Mouse (Mus musculus) heart, embryonic 16.5 days (tissue): Measurements from ENCODE around the gene 1700007K13Rik. TPM values are rescaled to one million over a fixed set of nuclear protein-coding genes. Genes with fewer than 3 reads are reported as not detected.

Source experiments
- ATAC-seq: fragments of 200-750 bp; cut with Nextera tagmentation; replicated peaks from 2 replicates; pipeline ENCODE4 v1.8.0; 2017; ENCODE audit warnings: moderate number of reproducible peaks; ENCODE audit not compliant: insufficient read depth, low FRiP score; ENCODE audit errors: extremely low read depth
- H3K27ac ChIP-seq: fragments of 300-500 bp; sonication (generic); 2 replicates; pipeline ENCODE4 v1.5.1; 2014; ENCODE audit warnings: mild to moderate bottlenecking, low read length, control low read depth, moderate library complexity
- H3K27me3 ChIP-seq: fragments of 300-500 bp; sonication (generic); 2 replicates; pipeline ENCODE4 v1.6.1; 2014; ENCODE audit warnings: low read length, mixed read lengths; ENCODE audit not compliant: control insufficient read depth, insufficient read depth
- H3K36me3 ChIP-seq: fragments of 300-500 bp; sonication (generic); 2 replicates; pipeline ENCODE4 v1.6.1; 2014; ENCODE audit not compliant: control insufficient read depth, insufficient read depth
- H3K4me1 ChIP-seq: fragments of 300-500 bp; sonication (generic); 2 replicates; pipeline ENCODE4 v1.6.1; 2014; ENCODE audit warnings: low read length, mixed read lengths; ENCODE audit not compliant: control insufficient read depth, insufficient read depth
- H3K4me2 ChIP-seq: fragments of 300-500 bp; sonication (generic); 2 replicates; pipeline ENCODE4 v1.6.1; 2014; ENCODE audit warnings: low read depth, mild to moderate bottlenecking, control low read depth, low read length
- H3K4me3 ChIP-seq: fragments of 300-500 bp; sonication (generic); 2 replicates; pipeline ENCODE4 v1.5.1; 2014; ENCODE audit warnings: mild to moderate bottlenecking, control low read depth, low read length
- H3K9ac ChIP-seq: fragments of 300-500 bp; sonication (generic); 2 replicates; pipeline ENCODE4 v1.6.1; 2014; ENCODE audit warnings: low read length, control low read depth
- H3K9me3 ChIP-seq: fragments of 300-500 bp; sonication (generic); replicated peaks from 2 replicates; pipeline ENCODE4 v1.6.1; 2016; ENCODE audit warnings: low read length; ENCODE audit not compliant: control insufficient read depth
- WGBS: fragments of 180-500 bp; shearing (Covaris S2); extraction: QIAGEN DNeasy Blood & Tissue Kit; methylation state at CpG from one replicate; pipeline ENCODE4 v1.1.7; 2014; 5-methylcytosine and 5-hydroxymethylcytosine counted together
- polyA plus RNA-seq: library from polyadenylated mRNA; unstranded; fragments of >200 nt; fragmentation: Nextera tagmentation; extraction: Ambion mirVana; gene quantifications from 2 replicates; pipeline ENCODE4 v1.2.1, GENCODE M21; 2015

The 1700007K13Rik gene
- polyA plus RNA-seq, 1 experiment from 2014 or later: 0.71 TPM

- ATAC-seq: no peak
- Histone ChIP-seq H3K27me3 (peaks cover 7% of the 10 kb centered on the region), H3K9me3 (no peaks in the 10 kb centered on the region), H3K4me1 (peaks cover 11% of the 10 kb centered on the region), H3K36me3 (no peaks in the 10 kb centered on the region), H3K4me2 (no peak overlapping the region), H3K4me3 (no peak overlapping the region), H3K9ac (no peak overlapping the region), H3K27ac (no peak overlapping the region)
- WGBS: 39% methylated on average over 3 of the region's 3 CpGs
Observed at GRCm38 (mm10) chr2:28463919-28464318, 2.2 kb downstream of the 1700007K13Rik start.

GRCm38 (mm10) chr2:28456616-28457015 lies 9.5 kb downstream of the 1700007K13Rik start:
- Histone ChIP-seq H3K9me3 (no peaks in the 10 kb centered on the region), H3K27ac (no peak overlapping the region), H3K4me3 (no peak overlapping the region), H3K4me1 (no peaks in the 10 kb centered on the region), H3K4me2 (no peak overlapping the region), H3K9ac (no peak overlapping the region), H3K27me3 (no peaks in the 10 kb centered on the region), H3K36me3 (peaks cover 5% of the 10 kb centered on the region; the same call in 1 of the 2 replicates)
- no peak for ATAC-seq
- WGBS: 83% methylated on average over 1 of the region's 1 CpGs

GRCm38 (mm10) chr2:28453539-28453938 lies 12.6 kb downstream of the 1700007K13Rik start:
- peaks cover 5% of the 10 kb centered on the region; the same call in 1 of the 2 replicates for H3K36me3 ChIP-seq
- 85% methylated on average over 6 of the region's 6 CpGs for WGBS
- H3K4me1 ChIP-seq: no peaks in the 10 kb centered on the region
- no peak overlapping the region for H3K9ac ChIP-seq
- H3K9me3 ChIP-seq: no peaks in the 10 kb centered on the region
- no peak overlapping the region for H3K27ac ChIP-seq
- no peak overlapping the region for H3K4me2 ChIP-seq
- H3K4me3 ChIP-seq: no peak overlapping the region
- no peaks in the 10 kb centered on the region for H3K27me3 ChIP-seq
- no peak for ATAC-seq

GRCm38 (mm10) chr2:28451663-28452062 lies 14.5 kb downstream of the 1700007K13Rik start:
- H3K27ac ChIP-seq: no peak overlapping the region
- H3K9ac ChIP-seq: no peak overlapping the region
- H3K27me3 ChIP-seq: no peaks in the 10 kb centered on the region
- no peak overlapping the region for H3K4me2 ChIP-seq
- peaks cover 5% of the 10 kb centered on the region; the same call in 1 of the 2 replicates for H3K36me3 ChIP-seq
- no peak overlapping the region for H3K4me3 ChIP-seq
- H3K4me1 ChIP-seq: no peaks in the 10 kb centered on the region
- WGBS: 83% methylated on average over 11 of the region's 11 CpGs
- H3K9me3 ChIP-seq: no peaks in the 10 kb centered on the region
- ATAC-seq: no peak

GRCm38 (mm10) chr2:28447315-28447670 lies 18.8 kb downstream of the 1700007K13Rik start:
- no peak overlapping the region for H3K27ac ChIP-seq
- ATAC-seq: no peak
- H3K9me3 ChIP-seq: no peaks in the 10 kb centered on the region
- 0 out of 2 replicates have a peak, but pooled peaks cover under 1% of the 10 kb centered on the region for H3K36me3 ChIP-seq
- H3K27me3 ChIP-seq: no peaks in the 10 kb centered on the region; the same call in 1 of the 2 replicates
- peak overlapping the region; percentile 69 for H3K4me3 ChIP-seq
- WGBS: 7% methylated on average over 11 of the region's 11 CpGs
- peak overlapping the region; percentile 86 for H3K9ac ChIP-seq
- peaks cover 2% of the 10 kb centered on the region for H3K4me1 ChIP-seq
- peak overlapping the region; percentile 97 for H3K4me2 ChIP-seq

- H3K27me3 ChIP-seq: no peaks in the 10 kb centered on the region; the same call in 1 of the 2 replicates
- peak within 1 kb of the TSS; percentile 24 for H3K27ac ChIP-seq
- H3K4me3 ChIP-seq: peak within 1 kb of the TSS; percentile 69
- peak within 1 kb of the TSS; percentile 86 for H3K9ac ChIP-seq
- peak; percentile 67 for ATAC-seq
- H3K4me1 ChIP-seq: peaks cover 2% of the 10 kb centered on the region
- no peaks in the 10 kb centered on the region for H3K9me3 ChIP-seq
- WGBS: under 1% methylated on average over 91 of the region's 118 CpGs
- H3K36me3 ChIP-seq: no peaks in the 10 kb centered on the region
- H3K4me2 ChIP-seq: peak within 1 kb of the TSS; percentile 97
Observed at GRCm38 (mm10) chr2:28446515-28447314, 19.4 kb downstream of the 1700007K13Rik start, which contains the start of gene Ppp1r26. Gene Ppp1r26, plus strand, starts transcription at chr2:28446800.

- Histone ChIP-seq H3K4me2 (peak overlapping the region; percentile 97), H3K27me3 (no peaks in the 10 kb centered on the region; the same call in 1 of the 2 replicates), H3K9ac (peak overlapping the region; percentile 86), H3K9me3 (no peaks in the 10 kb centered on the region), H3K4me1 (peaks cover 2% of the 10 kb centered on the region), H3K4me3 (peak overlapping the region; percentile 69), H3K36me3 (no peaks in the 10 kb centered on the region), H3K27ac (peak overlapping the region; percentile 24)
- WGBS: 9% methylated on average over 5 of the region's 5 CpGs
- no peak for ATAC-seq
Observed at GRCm38 (mm10) chr2:28446181-28446514, 20.0 kb downstream of the 1700007K13Rik start.

GRCm38 (mm10) chr2:28445082-28445481 lies 21.1 kb downstream of the 1700007K13Rik start:
- peaks cover 2% of the 10 kb centered on the region for H3K4me1 ChIP-seq
- H3K4me2 ChIP-seq: no peak overlapping the region
- no peak overlapping the region for H3K4me3 ChIP-seq
- no peak overlapping the region for H3K9ac ChIP-seq
- no peaks in the 10 kb centered on the region for H3K36me3 ChIP-seq
- WGBS: 79% methylated on average over 4 of the region's 4 CpGs
- no peaks in the 10 kb centered on the region for H3K9me3 ChIP-seq
- no peak overlapping the region for H3K27ac ChIP-seq
- no peaks in the 10 kb centered on the region; the same call in 1 of the 2 replicates for H3K27me3 ChIP-seq
- ATAC-seq: no peak

GRCm38 (mm10) chr2:28440842-28441241 lies 25.3 kb downstream of the 1700007K13Rik start:
- H3K4me2 ChIP-seq: no peak overlapping the region
- ATAC-seq: no peak
- H3K27ac ChIP-seq: no peak overlapping the region
- H3K9me3 ChIP-seq: no peaks in the 10 kb centered on the region
- no peak overlapping the region for H3K9ac ChIP-seq
- no peaks in the 10 kb centered on the region for H3K4me1 ChIP-seq
- no peak overlapping the region for H3K4me3 ChIP-seq
- no peaks in the 10 kb centered on the region for H3K36me3 ChIP-seq
- no peaks in the 10 kb centered on the region; the same call in 1 of the 2 replicates for H3K27me3 ChIP-seq
- 71% methylated on average over 6 of the region's 6 CpGs for WGBS
